Mouse (Mus musculus) CH12.LX (cell line): ENCODE measurements around the gene Plekhj1. TPM values are rescaled to one million over a fixed set of nuclear protein-coding genes. Genes with fewer than 3 reads are reported as not detected.

Source experiments
- DNase-seq: peaks from one replicate; pipeline ENCODE4 v3.0.0-alpha.2; 2013; ENCODE audit errors: extremely low read depth
- H3K27ac ChIP-seq: 2 replicates; pipeline ENCODE4 v1.5.1; 2012; ENCODE audit warnings: low read depth, mild to moderate bottlenecking, control low read depth, moderate library complexity; ENCODE audit not compliant: insufficient read depth
- H3K27me3 ChIP-seq: replicated peaks from 2 replicates; pipeline ENCODE3; 2012; ENCODE audit warnings: inconsistent platforms
- H3K36me3 ChIP-seq, 2 experiments: replicated peaks in 1 of 2; 2 replicates each; pipeline versions ENCODE3 to v1.6.1; 2012; ENCODE audit warnings: inconsistent platforms in 1 of 2, low read length in 1 of 2, mild to moderate bottlenecking in 1 of 2, mixed read lengths in 1 of 2, moderate library complexity in 1 of 2; ENCODE audit not compliant: control insufficient read depth in 1 of 2, insufficient read depth in 1 of 2
- H3K4me1 ChIP-seq, 2 experiments: 2 replicates each; pipeline ENCODE4 v1.6.1; 2012; ENCODE audit warnings: inconsistent platforms in 1 of 2, moderate library complexity in 1 of 2; ENCODE audit not compliant: insufficient read depth in 2 of 2, control insufficient read depth in 1 of 2
- H3K4me2 ChIP-seq: 2 replicates; pipeline ENCODE4 v1.6.1; 2012; ENCODE audit warnings: low read depth, mild to moderate bottlenecking, control low read depth; ENCODE audit not compliant: poor library complexity, insufficient read depth, severe bottlenecking
- H3K4me3 ChIP-seq, 3 experiments: fragments of 150-350 bp in 1 of 3; sonication (generic) in 1 of 3; replicated peaks in 1 of 3; 2 replicates each; pipeline versions ENCODE3 to v1.5.1; 2011 to 2012; ENCODE audit warnings: low read depth in 2 of 3, low read length in 2 of 3, mild to moderate bottlenecking in 2 of 3, moderate library complexity in 2 of 3, control low read depth in 1 of 3, improper control_type of control experiment in 1 of 3, inconsistent platforms in 1 of 3, mixed read lengths in 1 of 3; ENCODE audit not compliant: poor library complexity in 1 of 3
- H3K79me2 ChIP-seq: replicated peaks from 2 replicates; pipeline ENCODE4 v1.6.1; 2012; ENCODE audit warnings: mild to moderate bottlenecking, moderate library complexity; ENCODE audit not compliant: control insufficient read depth, poor library complexity, insufficient read depth, severe bottlenecking; ENCODE audit errors: extremely low read depth
- H3K9ac ChIP-seq: 2 replicates; pipeline ENCODE4 v1.6.1; 2012; ENCODE audit warnings: low read depth, mild to moderate bottlenecking, control low read depth, moderate library complexity; ENCODE audit not compliant: insufficient read depth
- H3K9me3 ChIP-seq: replicated peaks from 2 replicates; pipeline ENCODE3; 2012; ENCODE audit warnings: low read length, inconsistent platforms, mixed read lengths
- BHLHE40 ChIP-seq: IDR thresholded peaks from 2 replicates; pipeline ENCODE4 v1.6.1; 2011; ENCODE audit warnings: mild to moderate bottlenecking, low read depth, low read length, improper control_type of control experiment
- CHD1 ChIP-seq: IDR thresholded peaks from 2 replicates; pipeline ENCODE4 v1.6.1; 2012; ENCODE audit warnings: low read depth, low read length, improper control_type of control experiment, inconsistent platforms
- CHD2 ChIP-seq: IDR thresholded peaks from 2 replicates; pipeline ENCODE4 v1.6.1; 2011; ENCODE audit warnings: low read length, improper control_type of control experiment
- JUND ChIP-seq: conservative IDR thresholded peaks from 2 replicates; pipeline ENCODE4 v1.6.1; 2011; ENCODE audit warnings: low read depth, low read length, improper control_type of control experiment
- MAZ ChIP-seq: IDR thresholded peaks from 2 replicates; pipeline ENCODE4 v1.6.1; 2012; ENCODE audit warnings: low read depth, mild to moderate bottlenecking, inconsistent platforms, low read length, improper control_type of control experiment, moderate library complexity
- MYC ChIP-seq: IDR thresholded peaks from 2 replicates; pipeline ENCODE4 v1.6.1; 2011; ENCODE audit warnings: low read depth, mild to moderate bottlenecking, improper control_type of control experiment, low read length
- NELFE ChIP-seq: IDR thresholded peaks from 2 replicates; pipeline ENCODE4 v1.6.1; 2011; ENCODE audit warnings: low read depth, low read length, improper control_type of control experiment
- POLR2A ChIP-seq: IDR thresholded peaks from 2 replicates; pipeline ENCODE4 v1.6.1; 2011; ENCODE audit warnings: low read depth, mild to moderate bottlenecking, improper control_type of control experiment, low read length
- POLR2AphosphoS2 ChIP-seq: IDR thresholded peaks from 2 replicates; pipeline ENCODE4 v1.6.1; 2011; ENCODE audit warnings: low read depth, low read length, improper control_type of control experiment
- RAD21 ChIP-seq: IDR thresholded peaks from 2 replicates; pipeline ENCODE4 v1.6.1; 2011; ENCODE audit warnings: low read depth, mild to moderate bottlenecking, low read length, improper control_type of control experiment, moderate library complexity
- USF1 ChIP-seq: IDR thresholded peaks from 2 replicates; pipeline ENCODE4 v1.6.1; 2014; ENCODE audit warnings: low read depth, mild to moderate bottlenecking, inconsistent platforms, low read length, improper control_type of control experiment
- USF2 ChIP-seq: conservative IDR thresholded peaks from 2 replicates; pipeline ENCODE4 v1.6.1; 2011; ENCODE audit warnings: low read depth, low read length, improper control_type of control experiment
- ZNF384 ChIP-seq: IDR thresholded peaks from 2 replicates; pipeline ENCODE4 v1.6.1; 2012; ENCODE audit warnings: low read depth, low read length, improper control_type of control experiment, inconsistent platforms
- dilution Hi-C: fragments of 300-500 bp; cut with MboI; formaldehyde crosslinking; loops from 2 replicates; pipeline ENCODE4 v1.14.3; 2020; ENCODE audit warnings: low sequenced_read_pairs; ENCODE audit not compliant: extremely low pct_unique_long_range_greater_than_20kb, extremely low pct_ligation_motif_present
- in situ Hi-C: fragments of 300-500 bp; cut with MboI; formaldehyde crosslinking; loops from 3 replicates; pipeline ENCODE4 v1.14.3; 2019; ENCODE audit warnings: low sequenced_read_pairs, low pct_ligation_motif_present, low pct_unique_long_range_greater_than_20kb, mixed read lengths
- polyA plus RNA-seq: library from polyadenylated mRNA; unstranded; fragments of >175 nt; gene quantifications from 2 replicates; pipeline ENCODE4 v1.2.1, GENCODE M21; 2012; ENCODE audit warnings: low read depth; ENCODE audit not compliant: insufficient read length
- total RNA-seq, 2 experiments: library from RNA; depleted of rRNA; stranded (reverse); fragments of 300-350 nt in 1 of 2; fragments of >200 nt in 1 of 2; gene quantifications; 2 replicates each; pipeline ENCODE4 v1.2.3; 2012 to 2014

The Plekhj1 gene
- total and polyA plus RNA-seq, 3 experiments = 63.4 to 123 (median 63.8) TPM

DNA sequence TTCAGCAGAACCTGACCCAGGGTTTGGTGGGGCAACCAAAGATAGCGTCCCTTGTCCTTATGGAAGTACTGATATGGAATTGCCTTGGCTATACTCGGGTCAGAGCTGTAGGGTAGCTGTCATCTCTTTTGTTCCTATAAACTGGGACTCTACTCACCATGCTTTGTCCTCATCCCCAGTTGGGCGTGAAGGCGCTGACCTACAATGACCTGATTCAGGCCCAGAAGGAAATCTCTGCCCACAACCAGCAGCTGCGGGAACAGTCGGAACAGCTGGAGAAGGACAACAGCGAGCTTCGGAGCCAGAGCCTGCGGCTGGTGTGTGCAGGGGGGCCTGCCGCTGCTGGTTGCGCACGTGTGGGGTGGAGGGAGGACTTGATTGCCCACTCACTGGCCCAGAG is 13.6 kb downstream of the Plekhj1 start:
- Histone ChIP-seq H3K4me3 (no peak overlapping the region), H3K27ac (no peak overlapping the region), H3K79me2 (no peaks in the 10 kb centered on the region), H3K36me3 (peaks cover 94 to 99% of the 10 kb centered on the region in 2 experiments), H3K9ac (no peak overlapping the region), H3K4me1 (no peaks in the 10 kb centered on the region), H3K4me2 (no peak overlapping the region), H3K27me3 (no peaks in the 10 kb centered on the region), H3K9me3 (no peaks in the 10 kb centered on the region)
- no peak for DNase-seq
- TF ChIP-seq MYC (no peak), POLR2A (no peak), CHD1 (no peak)
- dilution Hi-C loops = no loop called here
- in situ Hi-C loops = no loop called here

DNA sequence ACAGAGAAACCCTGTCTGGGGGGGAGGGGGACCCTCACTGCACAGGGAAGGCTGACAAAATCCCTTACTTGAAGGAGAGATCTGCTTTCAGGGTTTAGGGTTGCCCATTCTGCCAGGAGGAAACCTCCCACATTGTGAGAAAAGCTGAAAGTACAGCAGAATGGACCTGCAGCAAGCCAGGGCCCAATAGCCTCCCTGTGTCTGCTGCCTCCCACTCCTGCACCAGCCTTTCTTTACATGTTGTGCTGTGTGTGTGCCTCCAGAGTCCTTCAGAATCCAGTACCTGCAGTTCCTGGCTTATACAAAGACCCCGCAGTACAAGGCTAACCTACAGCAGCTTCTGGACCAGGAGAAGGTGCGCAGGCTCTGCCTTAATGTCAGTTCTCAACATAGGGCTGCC is 14.1 kb downstream of the Plekhj1 start:
- no peak for TF ChIP-seq ZNF384
- TF ChIP-seq BHLHE40 = no peak
- no peak for TF ChIP-seq CHD1
- TF ChIP-seq USF1 = no peak
- TF ChIP-seq MYC = no peak
- no peak for TF ChIP-seq NELFE
- no peak for TF ChIP-seq JUND
- no peak for TF ChIP-seq MAZ
- TF ChIP-seq POLR2A = no peak
- TF ChIP-seq USF2 = no peak
- H3K4me3 ChIP-seq = no peak overlapping the region
- dilution Hi-C loops = no loop called here
- H3K27me3 ChIP-seq = no peaks in the 10 kb centered on the region
- H3K9me3 ChIP-seq = no peaks in the 10 kb centered on the region
- H3K4me2 ChIP-seq = no peak overlapping the region
- peaks cover 94 to 100% of the 10 kb centered on the region in 2 experiments for H3K36me3 ChIP-seq
- in situ Hi-C loops = no loop called here
- H3K4me1 ChIP-seq = no peaks in the 10 kb centered on the region
- H3K9ac ChIP-seq = no peak overlapping the region
- no peaks in the 10 kb centered on the region for H3K79me2 ChIP-seq
- H3K27ac ChIP-seq = no peak overlapping the region
- no peak for DNase-seq

DNA sequence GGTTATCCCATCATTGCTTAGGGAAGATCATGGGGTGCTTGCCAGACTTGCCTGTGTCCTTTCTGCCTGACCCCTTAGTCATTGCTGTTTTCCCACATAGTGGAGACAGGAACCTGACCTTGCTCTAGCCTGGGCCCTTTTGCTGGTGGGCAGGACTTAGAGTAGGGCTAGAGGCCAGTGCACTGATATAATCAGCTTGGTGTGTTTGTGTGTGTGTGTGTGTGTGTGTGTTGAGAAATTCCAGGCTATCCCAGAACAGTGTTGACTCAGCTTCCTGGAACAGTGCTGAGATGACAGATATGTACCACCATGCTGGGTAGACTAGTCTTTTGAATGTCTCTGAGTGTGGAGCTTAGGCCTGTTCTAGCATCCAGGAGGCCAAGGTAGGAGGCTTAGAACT is 18.9 kb downstream of the Plekhj1 start:
- H3K4me3 ChIP-seq = no peak overlapping the region
- no peaks in the 10 kb centered on the region for H3K79me2 ChIP-seq
- TF ChIP-seq USF2 = no peak
- no peak for TF ChIP-seq RAD21
- no peak for TF ChIP-seq CHD2
- TF ChIP-seq POLR2AphosphoS2 = no peak
- H3K27ac ChIP-seq = no peak overlapping the region
- no peak overlapping the region for H3K4me2 ChIP-seq
- no peaks in the 10 kb centered on the region for H3K9me3 ChIP-seq
- DNase-seq = no peak
- in situ Hi-C loops = no loop called here
- H3K4me1 ChIP-seq = peaks cover 0 to under 1% of the 10 kb centered on the region in 2 experiments; a peak in 2 of 4 replicates
- dilution Hi-C loops = no loop called here
- H3K27me3 ChIP-seq = no peaks in the 10 kb centered on the region
- no peak overlapping the region for H3K9ac ChIP-seq
- peaks cover 89 to 100% of the 10 kb centered on the region in 2 experiments for H3K36me3 ChIP-seq
